Mouse (Mus musculus): ENCODE results near the gene Cttnbp2.

GRCm38 (mm10) chr6:18369054-18369453, 145.6 kb downstream of the Cttnbp2 start:
- TF ChIP-seq POLR2A (IDR thresholded peaks at IDR 0.05; ENCODE audit: insufficient read length, low read depth), result no peak
- TF ChIP-seq MYOD1 (IDR thresholded peaks at IDR 0.05; ENCODE audit: control insufficient read depth in 1 of 3, insufficient read length in 2 of 3, low read depth in 2 of 3), result no peak
- no peak for TF ChIP-seq E2F4 (IDR thresholded peaks at IDR 0.05; ENCODE audit: insufficient read depth)
- no peak for TF ChIP-seq CEBPB (IDR thresholded peaks at IDR 0.05; ENCODE audit: insufficient read depth, poor library complexity, severe bottlenecking)
- no peak for TF ChIP-seq USF1 (IDR thresholded peaks at IDR 0.05; ENCODE audit: low read depth)
- no peak for TF ChIP-seq MYOG (IDR thresholded peaks at IDR 0.05; ENCODE audit: control insufficient read depth in 1 of 3, insufficient read depth in 1 of 3, insufficient read length in 2 of 3, low read depth in 2 of 3)
- TF ChIP-seq SRF (IDR thresholded peaks at IDR 0.05; ENCODE audit: control insufficient read depth, insufficient read length, low read depth), result no peak
- no peak for TF ChIP-seq POLR2AphosphoS2 (IDR thresholded peaks at IDR 0.05; ENCODE audit: insufficient read length, low read depth)
- no peak for TF ChIP-seq TCF3 (IDR thresholded peaks at IDR 0.05; ENCODE audit: insufficient read length, low read depth)
- no peak for TF ChIP-seq REST (IDR thresholded peaks at IDR 0.05; ENCODE audit: insufficient read depth, insufficient read length)

Data from myocyte (in vitro differentiated cells).